Mouse (Mus musculus) kidney, embryonic 15.5 days (tissue): ENCODE data around the gene Xylt1. TPM values are rescaled to one million over a fixed set of nuclear protein-coding genes. Genes with fewer than 3 reads are reported as not detected.
A peak's percentile ranks its signal among the peaks of the same experiment; 100 is the strongest.

Source experiments
- ATAC-seq: fragments of 200-750 bp; cut with Nextera tagmentation; replicated peaks from 2 replicates; pipeline ENCODE4 v1.8.0; 2017; ENCODE audit warnings: moderate TSS enrichment; ENCODE audit not compliant: low FRiP score
- H3K27ac ChIP-seq: fragments of 300-500 bp; sonication (generic); 2 replicates; pipeline ENCODE4 v1.5.1; 2015; ENCODE audit warnings: mild to moderate bottlenecking, inconsistent platforms
- H3K27me3 ChIP-seq: fragments of 300-500 bp; sonication (generic); 2 replicates; pipeline ENCODE4 v1.6.1; 2015; ENCODE audit warnings: inconsistent platforms
- H3K36me3 ChIP-seq: fragments of 300-500 bp; sonication (generic); 2 replicates; pipeline ENCODE4 v1.6.1; 2015; ENCODE audit warnings: inconsistent platforms
- H3K4me1 ChIP-seq: fragments of 300-500 bp; sonication (generic); 2 replicates; pipeline ENCODE4 v1.6.1; 2015; ENCODE audit warnings: inconsistent platforms
- H3K4me2 ChIP-seq: fragments of 300-500 bp; sonication (generic); 2 replicates; pipeline ENCODE4 v1.6.1; 2015; ENCODE audit warnings: moderate library complexity, mild to moderate bottlenecking, inconsistent platforms
- H3K4me3 ChIP-seq: fragments of 300-500 bp; sonication (generic); replicated peaks from 2 replicates; pipeline ENCODE4 v1.5.1; 2015; ENCODE audit warnings: mild to moderate bottlenecking, inconsistent platforms
- H3K9ac ChIP-seq: fragments of 300-500 bp; sonication (generic); 2 replicates; pipeline ENCODE4 v1.6.1; 2015; ENCODE audit warnings: mild to moderate bottlenecking, inconsistent platforms
- H3K9me3 ChIP-seq: fragments of 300-500 bp; sonication (generic); replicated peaks from 2 replicates; pipeline ENCODE4 v1.6.1; 2016; ENCODE audit warnings: inconsistent platforms
- WGBS: fragments of 180-500 bp; shearing (Covaris S2); methylation state at CpG from one replicate; pipeline ENCODE4 v1.1.7; 2015; ENCODE audit warnings: mixed read lengths; 5-methylcytosine and 5-hydroxymethylcytosine counted together
- polyA plus RNA-seq: library from polyadenylated mRNA; unstranded; fragments of >200 nt; fragmentation: Nextera tagmentation; extraction: Ambion mirVana; gene quantifications from 2 replicates; pipeline ENCODE4 v1.2.1, GENCODE M21; 2015

The Xylt1 gene
- polyA plus RNA-seq, 1 experiment from 2014 or later = 2.3 TPM

DNA sequence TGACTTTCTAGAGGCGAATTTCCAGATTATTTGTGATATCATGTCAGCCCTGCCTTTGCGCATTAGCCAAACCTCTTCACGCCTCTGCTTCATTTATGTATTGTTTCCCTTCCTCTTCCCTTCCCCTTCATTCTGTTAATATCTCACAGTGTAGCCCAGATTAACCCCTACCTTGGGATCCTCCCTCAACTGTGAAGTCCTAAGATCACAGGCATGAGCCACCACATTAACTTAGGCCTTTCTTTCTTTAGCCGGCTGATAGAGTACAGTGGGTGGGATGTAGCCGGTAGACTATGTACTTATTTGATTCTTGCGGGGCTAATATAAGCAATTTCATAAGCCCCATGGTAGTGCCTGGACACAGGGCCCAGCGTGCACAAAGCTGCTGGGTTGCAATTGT is 62.4 kb downstream of the Xylt1 start:
- no peaks in the 10 kb centered on the region for H3K36me3 ChIP-seq
- 77% methylated on average over 7 of the region's 7 CpGs for WGBS

DNA sequence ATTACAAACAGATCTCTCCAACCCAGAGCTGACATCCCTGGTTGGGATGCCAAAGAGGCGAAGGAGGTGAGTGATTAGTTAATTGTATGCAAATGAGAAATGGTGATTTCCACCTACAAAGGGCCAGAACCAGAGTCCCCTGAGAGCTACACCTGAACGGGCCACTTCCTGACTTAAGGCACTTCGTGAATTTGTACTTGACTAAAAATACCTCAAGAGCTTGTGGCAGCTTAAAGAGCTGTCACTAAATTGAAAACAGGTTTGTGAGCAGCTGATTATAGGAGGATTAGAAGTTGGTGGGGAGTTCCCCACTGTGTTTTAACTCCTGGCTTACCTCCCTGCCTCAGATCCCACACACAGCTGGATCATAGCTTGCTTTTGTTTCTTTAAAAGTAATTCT is 64.7 kb downstream of the Xylt1 start:
- no peaks in the 10 kb centered on the region for H3K9me3 ChIP-seq
- H3K9ac ChIP-seq = no peak overlapping the region
- ATAC-seq = no peak
- H3K4me2 ChIP-seq = no peak overlapping the region
- H3K4me3 ChIP-seq = no peak overlapping the region
- 0 out of 2 replicates have a peak, but pooled peaks cover 2% of the 10 kb centered on the region for H3K4me1 ChIP-seq
- no peaks in the 10 kb centered on the region for H3K27me3 ChIP-seq
- H3K36me3 ChIP-seq = no peaks in the 10 kb centered on the region
- WGBS = 59% methylated on average over 3 of the region's 3 CpGs
- no peak overlapping the region for H3K27ac ChIP-seq

More for the DNA sequence above, 62.4 kb downstream of the Xylt1 start:
- H3K4me3 ChIP-seq = no peak overlapping the region
- H3K27me3 ChIP-seq = no peaks in the 10 kb centered on the region
- 0 out of 2 replicates have a peak, but pooled peaks cover 2% of the 10 kb centered on the region for H3K4me1 ChIP-seq
- H3K9me3 ChIP-seq = no peaks in the 10 kb centered on the region
- peak; percentile 63 for ATAC-seq
- H3K9ac ChIP-seq = no peak overlapping the region
- H3K27ac ChIP-seq = no peak overlapping the region
- no peak overlapping the region for H3K4me2 ChIP-seq

DNA sequence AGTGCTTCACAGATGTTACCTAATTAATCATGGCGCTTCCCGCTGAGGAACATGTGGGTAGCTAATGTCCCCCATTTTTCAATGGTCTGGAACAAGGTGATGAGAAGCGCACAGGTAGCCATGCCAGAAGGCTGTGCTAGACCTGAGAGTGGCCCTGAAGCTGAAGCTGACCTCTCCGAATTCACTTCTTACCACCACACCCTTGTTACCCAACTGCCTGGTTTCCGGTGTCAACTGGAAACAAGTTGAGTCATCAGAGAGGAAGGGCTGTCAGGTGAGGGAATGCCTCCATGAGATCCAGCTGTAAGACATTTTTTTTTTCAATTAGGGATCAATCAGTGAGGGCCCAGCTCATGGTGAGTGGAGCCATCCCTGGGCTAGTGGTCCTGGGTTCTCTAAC is 68.8 kb downstream of the Xylt1 start:
- WGBS = 96% methylated on average over 5 of the region's 5 CpGs

DNA sequence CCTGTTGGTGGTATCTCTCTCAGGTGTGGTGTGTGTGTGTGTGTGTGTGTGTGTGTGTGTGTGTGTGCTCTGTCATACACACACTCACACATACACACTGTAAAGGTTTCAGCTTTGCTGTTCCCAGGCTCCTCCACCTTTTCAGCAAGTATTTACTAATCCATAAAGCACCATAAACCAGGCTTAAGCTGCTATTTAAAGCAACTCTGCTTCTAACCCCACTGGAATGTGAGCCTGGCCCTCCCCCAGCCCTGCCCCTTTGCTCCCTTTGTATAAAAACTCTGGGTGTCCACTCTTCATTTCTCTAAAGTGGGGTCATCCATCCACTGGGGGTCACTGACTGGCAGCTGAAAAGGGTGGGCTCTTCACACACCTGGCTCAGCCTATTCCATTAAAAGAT is 70.4 kb downstream of the Xylt1 start:
- Histone ChIP-seq H3K27me3 (no peaks in the 10 kb centered on the region), H3K4me2 (no peak overlapping the region)
- no peak for ATAC-seq

More for the DNA sequence above, 68.8 kb downstream of the Xylt1 start:
- no peak overlapping the region for H3K4me2 ChIP-seq
- H3K36me3 ChIP-seq = no peaks in the 10 kb centered on the region
- no peak overlapping the region for H3K27ac ChIP-seq
- no peak overlapping the region for H3K9ac ChIP-seq
- no peaks in the 10 kb centered on the region for H3K27me3 ChIP-seq
- H3K4me1 ChIP-seq = peaks cover 9% of the 10 kb centered on the region
- no peak overlapping the region for H3K4me3 ChIP-seq
- no peak for ATAC-seq
- H3K9me3 ChIP-seq = no peaks in the 10 kb centered on the region

DNA sequence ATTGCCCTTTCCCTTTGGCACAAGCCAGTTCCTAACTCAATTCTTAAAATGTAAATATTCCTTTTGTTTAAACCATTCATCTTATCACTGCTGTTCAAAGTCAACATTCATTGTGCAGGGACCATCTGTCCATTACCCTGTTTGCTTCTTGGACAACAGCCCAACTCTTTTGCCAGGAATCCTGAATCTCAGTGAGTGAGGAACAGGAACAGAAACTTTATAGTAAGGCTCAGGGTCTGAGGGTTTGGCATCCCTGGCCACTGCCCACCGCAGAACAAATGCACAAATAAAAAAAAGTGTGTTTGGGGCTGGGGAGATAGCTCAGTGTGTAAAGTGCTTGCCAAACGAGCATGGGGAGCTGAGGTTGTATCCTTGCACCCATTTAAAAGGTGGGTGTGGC is 71.5 kb downstream of the Xylt1 start:
- H3K27me3 ChIP-seq = no peaks in the 10 kb centered on the region
- H3K4me3 ChIP-seq = no peak overlapping the region
- ATAC-seq = no peak
- H3K27ac ChIP-seq = no peak overlapping the region
- H3K4me2 ChIP-seq = no peak overlapping the region
- H3K36me3 ChIP-seq = no peaks in the 10 kb centered on the region
- no peak overlapping the region for H3K9ac ChIP-seq
- H3K4me1 ChIP-seq = peaks cover 9% of the 10 kb centered on the region
- no peaks in the 10 kb centered on the region for H3K9me3 ChIP-seq
- 56% methylated on average over 2 of the region's 2 CpGs for WGBS

More for the DNA sequence above, 70.4 kb downstream of the Xylt1 start:
- Histone ChIP-seq H3K4me1 (peaks cover 9% of the 10 kb centered on the region), H3K9me3 (no peaks in the 10 kb centered on the region), H3K4me3 (no peak overlapping the region), H3K27ac (no peak overlapping the region), H3K9ac (no peak overlapping the region), H3K36me3 (no peaks in the 10 kb centered on the region)

DNA sequence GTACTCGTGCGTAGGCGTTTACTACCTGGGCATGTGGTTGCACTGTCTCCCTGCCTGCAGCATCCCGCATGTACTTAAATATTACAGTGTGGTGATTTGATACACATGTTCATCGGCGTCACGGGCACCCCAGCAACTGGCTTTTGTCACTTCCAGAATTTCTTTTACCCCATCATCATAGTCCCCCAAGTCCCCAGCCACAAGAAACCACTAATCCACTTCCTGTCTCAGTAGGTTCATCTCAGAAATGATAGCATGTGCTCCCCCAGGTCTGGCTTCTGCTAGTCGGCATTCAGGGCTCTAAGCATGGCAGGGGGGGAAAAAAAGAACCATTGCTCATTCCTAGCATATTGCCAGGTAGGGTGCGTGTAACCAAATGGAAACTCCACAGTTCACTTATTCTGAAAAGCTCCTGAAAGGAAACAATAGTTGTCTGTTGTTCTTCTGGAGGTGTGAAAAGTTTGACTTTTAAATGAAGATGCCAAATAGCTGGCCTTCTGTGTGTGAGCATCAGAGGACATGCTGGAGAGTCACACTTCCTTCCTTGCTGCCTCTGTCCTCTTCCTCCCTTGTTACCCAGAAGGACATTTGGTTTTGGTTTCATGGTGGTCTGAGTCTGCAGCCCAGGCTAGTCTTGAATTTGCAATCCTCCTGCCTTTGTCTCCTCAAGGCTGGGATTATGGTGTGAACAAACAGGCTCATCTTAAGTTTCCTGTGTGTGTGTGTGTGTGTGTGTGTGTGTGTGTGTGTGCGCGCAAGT is 74.2 kb downstream of the Xylt1 start:
- no peak overlapping the region for H3K27ac ChIP-seq
- no peak overlapping the region for H3K4me2 ChIP-seq
- no peak for ATAC-seq
- H3K9ac ChIP-seq = no peak overlapping the region
- no peaks in the 10 kb centered on the region for H3K27me3 ChIP-seq
- WGBS = 83% methylated on average over 11 of the region's 11 CpGs
- H3K36me3 ChIP-seq = no peaks in the 10 kb centered on the region
- no peaks in the 10 kb centered on the region for H3K9me3 ChIP-seq
- no peak overlapping the region for H3K4me3 ChIP-seq
- H3K4me1 ChIP-seq = peaks cover 9% of the 10 kb centered on the region

DNA sequence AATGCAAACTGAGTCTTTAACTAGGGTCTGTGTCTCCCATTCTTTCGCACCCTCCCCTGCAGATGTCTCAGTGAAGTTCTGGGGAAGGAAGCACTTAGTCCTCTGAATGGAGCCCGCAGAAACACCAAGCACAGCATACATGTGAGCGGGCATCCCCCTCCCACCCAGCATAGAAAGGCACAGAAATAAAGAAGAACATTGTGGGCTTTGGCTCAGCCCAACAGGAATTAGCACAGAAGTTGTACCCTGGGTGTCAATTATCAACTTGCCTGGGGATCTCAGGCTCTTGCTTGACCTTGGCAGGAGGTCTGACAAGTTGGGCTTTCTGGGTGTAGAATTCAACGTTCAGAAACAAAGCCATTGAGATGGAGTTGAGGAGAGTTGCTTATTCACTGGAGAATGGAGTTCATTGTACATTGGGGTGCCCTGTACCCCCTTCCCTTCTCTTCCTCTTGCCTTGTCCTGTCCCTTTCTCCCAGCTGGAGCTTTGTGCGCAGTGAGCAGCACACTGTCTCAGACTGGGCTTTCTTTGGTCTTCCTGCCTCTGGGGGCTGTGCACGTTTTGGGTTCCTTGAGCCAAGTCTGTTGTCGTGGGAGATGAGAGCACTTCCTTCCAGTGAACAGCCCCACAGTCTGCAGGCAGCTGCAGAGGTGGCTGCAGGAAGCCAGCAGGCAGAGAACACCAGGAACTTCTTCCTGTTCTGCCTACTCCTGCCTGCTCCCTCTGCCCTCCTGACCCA is 81.6 kb downstream of the Xylt1 start:
- Histone ChIP-seq H3K27ac (peak overlapping the region; percentile 51; the same call in 1 of the 2 replicates), H3K4me1 (peaks cover 14% of the 10 kb centered on the region), H3K9me3 (no peaks in the 10 kb centered on the region), H3K36me3 (no peaks in the 10 kb centered on the region), H3K4me2 (no peak overlapping the region), H3K4me3 (no peak overlapping the region), H3K27me3 (no peaks in the 10 kb centered on the region), H3K9ac (no peak overlapping the region)
- peak; percentile 56 for ATAC-seq
- WGBS = 48% methylated on average over 7 of the region's 7 CpGs

DNA sequence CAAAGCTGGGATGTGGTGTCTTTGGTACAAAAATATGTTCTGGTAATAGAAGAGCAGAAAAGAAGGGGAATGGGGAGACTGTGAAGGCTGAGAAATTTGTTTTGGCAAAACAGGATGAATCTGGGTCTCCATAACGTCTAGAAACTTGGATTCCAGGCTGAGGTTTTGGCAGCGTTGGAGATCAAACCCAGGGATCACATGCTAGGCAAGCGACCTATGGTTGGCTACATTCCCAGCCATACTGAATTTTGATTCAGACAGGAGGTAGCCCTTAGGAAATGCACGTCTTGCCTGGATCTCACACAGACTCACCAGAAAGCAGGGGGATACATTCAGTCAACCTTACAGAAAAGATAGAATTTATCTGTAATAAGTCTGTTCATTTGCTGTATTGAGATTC is 84.2 kb downstream of the Xylt1 start:
- 53% methylated on average over 4 of the region's 4 CpGs for WGBS

DNA sequence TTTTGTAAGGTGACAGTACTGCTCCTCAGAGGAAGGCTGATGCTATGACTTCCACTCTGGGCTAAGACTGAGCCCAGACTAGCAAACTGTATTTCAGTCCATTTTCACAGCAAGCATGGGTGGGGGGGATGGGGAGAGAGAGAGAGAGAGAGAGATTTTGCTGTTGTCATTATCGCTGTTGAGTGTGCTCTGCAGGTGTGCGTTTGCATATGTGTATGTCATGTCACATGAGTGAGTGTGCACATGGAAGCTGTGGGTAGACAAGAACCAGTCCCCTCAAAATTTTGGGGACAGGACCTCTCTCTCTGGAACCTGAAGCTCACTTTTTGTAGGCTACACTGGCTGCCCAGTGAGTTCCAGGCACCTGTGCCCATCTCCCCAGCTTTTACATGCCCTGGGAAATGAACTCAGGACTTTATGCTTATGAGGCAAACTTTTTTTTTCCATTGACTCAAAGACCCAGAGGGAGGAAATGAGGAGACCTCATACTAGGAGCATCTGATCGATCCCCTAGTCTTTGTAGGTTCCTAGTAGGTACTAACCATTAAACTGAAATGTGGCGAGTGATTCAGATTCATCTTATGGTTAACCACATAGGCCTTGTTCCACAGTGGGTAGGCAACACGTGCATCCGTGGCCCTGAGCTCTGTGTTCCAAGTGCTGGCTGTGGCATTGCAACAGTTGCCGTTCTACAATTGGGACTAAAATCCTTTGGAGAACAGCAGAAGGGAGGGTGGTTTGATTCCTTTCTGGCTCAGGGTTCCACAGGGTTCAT is 85.4 kb downstream of the Xylt1 start:
- Histone ChIP-seq H3K27ac (no peak overlapping the region), H3K9me3 (no peaks in the 10 kb centered on the region), H3K4me1 (peaks cover 32% of the 10 kb centered on the region), H3K4me2 (no peak overlapping the region), H3K4me3 (no peak overlapping the region), H3K36me3 (no peaks in the 10 kb centered on the region), H3K27me3 (no peaks in the 10 kb centered on the region), H3K9ac (no peak overlapping the region)
- WGBS = 93% methylated on average over 7 of the region's 7 CpGs
- no peak for ATAC-seq

More for the DNA sequence above, 84.2 kb downstream of the Xylt1 start:
- Histone ChIP-seq H3K4me2 (no peak overlapping the region), H3K9ac (no peak overlapping the region), H3K4me3 (no peak overlapping the region), H3K27me3 (no peaks in the 10 kb centered on the region), H3K4me1 (peaks cover 20% of the 10 kb centered on the region), H3K36me3 (no peaks in the 10 kb centered on the region), H3K9me3 (no peaks in the 10 kb centered on the region), H3K27ac (no peak overlapping the region)
- ATAC-seq = no peak

DNA sequence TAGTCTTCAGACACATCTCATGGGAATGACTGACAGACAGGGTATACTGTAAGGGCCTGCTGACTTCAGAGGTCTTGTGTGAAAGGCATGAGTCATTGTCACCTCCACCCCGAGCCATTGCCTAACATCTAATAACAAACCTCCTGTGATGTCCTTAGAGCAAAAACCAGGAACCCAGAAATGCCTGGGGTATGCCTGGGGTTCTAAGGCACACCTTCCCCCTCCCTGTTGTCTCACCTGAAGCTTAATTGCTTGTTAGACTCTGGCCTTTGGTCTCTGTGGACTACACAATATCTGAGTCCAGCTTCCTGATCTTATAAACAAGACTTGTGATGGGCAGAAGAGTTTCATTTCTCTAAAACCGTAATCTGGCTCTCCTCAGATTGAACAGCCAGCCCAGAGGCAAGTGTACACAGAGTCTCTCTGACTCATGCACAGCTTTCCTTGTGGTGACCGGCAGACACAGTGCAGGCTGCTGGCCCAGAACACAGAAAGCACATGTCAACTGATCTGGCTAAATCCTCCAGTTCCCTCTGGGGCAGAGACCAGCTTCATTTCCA is 89.5 kb downstream of the Xylt1 start:
- Histone ChIP-seq H3K9me3 (no peaks in the 10 kb centered on the region), H3K27me3 (no peaks in the 10 kb centered on the region), H3K4me2 (no peak overlapping the region), H3K36me3 (no peaks in the 10 kb centered on the region), H3K4me1 (peaks cover 51% of the 10 kb centered on the region), H3K9ac (no peak overlapping the region), H3K4me3 (no peak overlapping the region), H3K27ac (no peak overlapping the region)
- 58% methylated on average over 3 of the region's 3 CpGs for WGBS
- no peak for ATAC-seq

DNA sequence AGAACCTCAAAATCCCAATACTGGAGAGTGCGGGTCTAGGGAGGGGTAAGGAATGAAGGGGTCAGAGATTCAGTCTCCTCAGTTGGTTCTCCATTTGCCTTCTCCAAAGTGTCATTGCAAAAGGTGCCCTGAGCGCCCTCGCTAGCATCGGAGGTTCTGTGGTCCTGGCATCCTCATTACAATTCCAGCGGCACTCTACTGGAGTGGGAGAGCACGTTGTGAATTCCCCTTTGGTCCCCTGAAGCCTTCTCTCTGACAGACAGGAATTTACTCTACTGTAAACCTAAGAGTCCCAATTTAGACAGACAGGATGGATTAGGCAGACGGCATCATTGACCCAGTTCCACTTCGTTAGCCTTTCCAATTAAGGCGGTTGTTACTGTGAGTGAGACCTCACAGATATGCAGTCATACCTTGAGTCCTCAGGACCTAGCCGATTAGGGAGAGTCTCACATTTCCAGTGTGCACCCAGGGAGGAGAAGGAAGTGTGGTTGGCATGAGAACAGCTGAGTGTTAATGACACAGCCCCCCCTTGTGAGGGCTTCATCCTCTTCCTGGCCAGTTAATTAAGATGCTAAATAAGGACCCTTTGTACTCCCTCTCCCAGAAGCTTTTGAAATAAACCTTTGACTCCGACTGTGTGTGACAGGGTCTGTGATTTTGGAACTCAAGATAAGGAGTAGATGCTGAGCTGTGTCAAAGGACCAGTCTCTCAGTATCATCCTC is 91.4 kb downstream of the Xylt1 start:
- no peak overlapping the region for H3K4me3 ChIP-seq
- no peaks in the 10 kb centered on the region for H3K9me3 ChIP-seq
- no peak overlapping the region for H3K9ac ChIP-seq
- no peak overlapping the region for H3K4me2 ChIP-seq
- H3K27ac ChIP-seq = peak overlapping the region; percentile 60
- H3K27me3 ChIP-seq = no peaks in the 10 kb centered on the region
- 28% methylated on average over 11 of the region's 11 CpGs for WGBS
- H3K4me1 ChIP-seq = peaks cover 51% of the 10 kb centered on the region
- no peaks in the 10 kb centered on the region for H3K36me3 ChIP-seq
- peak; percentile 92 for ATAC-seq
